Mouse (Mus musculus) gastrocnemius, postnatal 10 days (tissue): ENCODE results near the gene Asic5. TPM values are rescaled to one million over a fixed set of nuclear protein-coding genes. Genes with fewer than 3 reads are reported as not detected.

Experiments used
- DNase-seq: peaks from one replicate; pipeline ENCODE4 v3.0.0; 2021; ENCODE audit warnings: mixed read lengths
- total RNA-seq, 2 experiments: library from RNA; stranded (reverse); gene quantifications; 2 replicates each; pipeline ENCODE4 v1.2.3; 2021

The Asic5 gene
- total RNA-seq, 2 experiments from 2014 or later, result not detected

GRCm38 (mm10) chr3:82014148-82014703 lies 32.1 kb downstream of the Asic5 start:
- DNase-seq, result no peak

GRCm38 (mm10) chr3:82022421-82022920 lies 40.4 kb downstream of the Asic5 start:
- no peak for DNase-seq

GRCm38 (mm10) chr3:82023065-82023464 lies 41.0 kb downstream of the Asic5 start:
- DNase-seq, result no peak

- no peak for DNase-seq
These were observed 45.2 kb downstream of the Asic5 start for GRCm38 (mm10) chr3:82027286-82027685.

- DNase-seq, result no peak
These were observed 47.1 kb downstream of the Asic5 start for GRCm38 (mm10) chr3:82029229-82029628.

GRCm38 (mm10) chr3:82030008-82030748 lies 48.1 kb downstream of the Asic5 start:
- DNase-seq, result no peak

GRCm38 (mm10) chr3:82036262-82037044 lies 54.4 kb downstream of the Asic5 start:
- DNase-seq, result no peak

GRCm38 (mm10) chr3:82043676-82044075 lies 61.6 kb downstream of the Asic5 start:
- DNase-seq, result no peak

- no peak for DNase-seq
These were observed 62.8 kb downstream of the Asic5 start for GRCm38 (mm10) chr3:82044902-82045301.

- no peak for DNase-seq
These were observed 64.0 kb downstream of the Asic5 start for GRCm38 (mm10) chr3:82046087-82046486.

GRCm38 (mm10) chr3:82047100-82047753 lies 65.1 kb downstream of the Asic5 start:
- DNase-seq, result peak; percentile 53

GRCm38 (mm10) chr3:82048078-82048477 lies 66.0 kb downstream of the Asic5 start:
- no peak for DNase-seq

- no peak for DNase-seq
These were observed 66.6 kb downstream of the Asic5 start for GRCm38 (mm10) chr3:82048681-82049080.

GRCm38 (mm10) chr3:82051468-82051867 lies 69.4 kb downstream of the Asic5 start:
- no peak for DNase-seq

GRCm38 (mm10) chr3:82052029-82052428 lies 69.9 kb downstream of the Asic5 start:
- no peak for DNase-seq

- DNase-seq, result no peak
These were observed 72.3 kb downstream of the Asic5 start for GRCm38 (mm10) chr3:82054283-82054974.

GRCm38 (mm10) chr3:82057201-82057600 lies 75.1 kb downstream of the Asic5 start:
- no peak for DNase-seq

GRCm38 (mm10) chr3:82061402-82062180 lies 79.5 kb downstream of the Asic5 start:
- no peak for DNase-seq

- no peak for DNase-seq
These were observed 85.7 kb downstream of the Asic5 start for GRCm38 (mm10) chr3:82067830-82068229.
